Mouse (Mus musculus) spleen, embryonic (tissue): ENCODE data around the gene Scamp2.

Source experiments
- CTCF ChIA-PET: fragments of 350-600 bp; sonication (Branson Sonifier 250); formaldehyde crosslinking; loops from one replicate; lab custom pipeline; 2022; lab: Charles Lee

Gene Scamp2

DNA sequence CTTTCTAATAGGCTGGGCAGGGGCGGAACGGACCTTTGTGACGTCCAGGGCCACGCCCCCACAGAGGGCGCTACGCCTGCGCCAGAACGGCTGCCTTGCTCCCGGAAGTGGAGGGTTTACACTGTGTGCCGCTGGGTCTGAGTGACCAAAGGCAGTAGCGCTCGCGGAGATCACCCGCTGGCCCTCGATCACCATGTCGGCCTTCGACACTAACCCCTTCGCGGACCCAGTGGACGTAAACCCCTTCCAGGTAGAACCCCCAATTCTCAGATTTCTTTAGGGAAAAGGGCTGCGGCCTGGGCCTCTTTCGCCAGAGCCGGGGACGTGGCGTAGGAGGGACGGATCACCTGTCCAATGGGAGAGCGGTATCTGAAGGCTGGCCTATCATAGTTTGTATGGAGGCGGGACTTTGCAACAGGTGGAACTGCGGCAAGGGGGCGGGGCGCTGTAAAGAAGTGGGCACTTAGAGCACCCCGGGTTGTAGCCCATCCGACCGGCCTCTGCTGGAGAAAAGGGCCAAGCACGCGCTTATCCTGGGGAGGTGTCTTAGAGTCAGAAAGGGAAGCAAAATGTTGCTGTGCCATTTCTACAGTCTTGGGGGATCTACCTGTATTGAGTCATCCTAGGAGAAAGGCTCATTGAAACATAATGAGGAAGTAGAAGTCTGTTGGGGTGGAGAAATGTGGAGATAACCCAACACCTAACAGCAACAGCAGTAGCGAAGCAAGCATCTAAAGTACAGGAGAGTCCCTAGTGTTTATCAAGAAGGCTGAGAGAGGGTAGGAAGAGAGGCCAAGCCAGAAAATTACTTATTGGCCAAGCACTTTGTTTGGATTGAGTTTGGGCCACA, at the start of gene Scamp2:
Scamp2 (plus strand) TSS at position 83 of the 850 bp plus-strand sequence.
- CTCF ChIA-PET, result interaction anchor here (0.9 kb wide), 1 partner anchor 85 kb away, joined by 3 read pairs; no protein-coding TSS in a partner anchor

DNA sequence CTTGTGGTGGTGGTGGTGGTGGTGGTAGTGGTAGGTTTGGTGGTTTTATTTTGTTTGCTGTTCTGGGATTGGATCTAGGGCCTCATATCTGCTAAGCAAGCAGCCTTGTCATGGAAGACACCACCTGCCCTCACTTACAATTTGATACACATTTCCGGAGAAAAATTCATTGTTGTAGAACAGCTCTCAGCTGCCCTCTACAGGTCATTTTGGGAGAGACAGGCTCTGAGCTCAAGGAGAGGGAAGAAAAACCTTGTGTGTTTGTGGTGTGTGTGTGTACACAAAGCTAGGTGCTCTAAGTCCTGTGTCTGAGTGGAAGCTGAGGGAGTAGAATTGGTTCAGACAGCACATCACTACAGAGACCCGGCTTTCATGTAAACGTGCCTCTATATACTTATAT, 43.6 kb upstream of the Scamp2 start:
- CTCF ChIA-PET, result interaction anchor here (0.9 to 1.5 kb wide), 2 partner anchors 31 to 54 kb away, joined by 3 to 8 read pairs; no protein-coding TSS in a partner anchor

DNA sequence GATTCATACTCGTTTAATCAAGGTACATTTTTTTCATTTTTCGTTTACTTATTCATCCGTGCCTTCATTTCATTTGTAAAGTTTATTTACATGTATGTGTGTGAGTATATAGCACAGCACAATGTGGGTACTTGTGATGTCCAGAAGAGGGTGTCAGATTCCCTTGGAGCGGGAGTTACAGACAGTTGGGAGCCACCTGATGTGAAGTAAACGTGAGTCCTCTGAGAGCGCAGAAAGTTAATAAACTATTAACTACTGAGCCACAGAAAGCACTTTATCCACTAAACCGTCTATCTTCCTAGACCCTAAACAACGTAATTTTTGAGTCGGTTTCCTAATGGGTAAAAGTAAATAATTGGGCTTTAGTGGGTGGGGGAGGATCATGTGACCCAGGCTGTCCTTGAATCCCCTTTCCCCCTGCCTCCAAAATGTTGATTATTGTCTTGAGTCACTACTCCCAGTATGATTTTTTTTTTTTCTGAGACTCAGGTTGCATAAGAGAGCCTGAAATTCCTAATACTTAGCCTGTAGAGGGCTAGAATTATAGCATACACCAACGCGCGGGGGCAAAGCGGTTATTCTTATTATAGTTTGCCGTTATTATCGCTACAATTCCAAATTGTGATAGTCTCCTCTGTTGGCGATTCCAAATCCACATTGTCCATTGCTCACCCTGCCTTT, 40.2 kb upstream of the Scamp2 start:
- CTCF ChIA-PET, result no interaction called here

DNA sequence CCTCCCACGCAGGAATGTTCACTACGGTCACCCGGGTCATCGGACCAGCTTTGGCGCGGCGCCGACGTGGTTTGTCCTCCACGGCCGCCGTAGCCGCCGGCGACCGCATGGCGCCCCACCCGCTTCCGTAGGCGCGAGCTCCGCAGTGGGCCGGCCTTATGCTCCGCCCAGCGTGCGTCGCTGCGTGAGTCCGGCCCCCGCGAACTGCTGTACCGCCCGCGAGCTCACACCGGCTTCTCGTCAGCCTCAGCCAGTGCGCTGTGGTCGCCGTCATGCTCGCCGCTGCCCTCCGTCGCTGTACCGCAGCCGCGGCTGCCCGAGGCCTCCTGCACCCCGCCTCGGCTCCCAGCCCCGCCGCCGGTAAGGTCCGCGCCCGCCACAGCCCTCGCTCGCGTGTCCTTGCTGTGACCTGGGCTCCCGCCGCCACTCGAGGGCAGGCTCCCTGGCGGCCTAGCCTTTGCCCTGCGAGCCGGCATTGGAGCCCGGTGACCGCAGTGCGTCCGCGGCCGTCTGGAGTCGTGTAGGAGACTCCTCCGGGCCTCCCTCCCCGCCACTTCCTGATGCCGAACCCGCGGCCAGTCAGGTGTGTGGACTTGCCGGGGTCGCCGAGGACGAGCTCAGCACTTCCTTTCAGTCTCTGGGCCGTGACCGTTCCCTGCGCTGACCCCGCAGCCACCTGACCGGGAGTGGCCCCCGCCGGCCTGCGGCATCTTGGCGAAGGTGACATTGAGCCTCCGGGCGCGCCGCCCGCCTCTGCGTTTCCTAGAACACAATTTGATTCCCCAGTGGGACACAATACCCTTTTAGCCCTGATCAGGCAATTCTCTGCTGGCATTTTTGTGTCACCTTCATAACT, 39.5 kb upstream of the Scamp2 start, which contains the start of gene Cox5a:
Cox5a (plus strand) TSS at position 219 of the 856 bp plus-strand sequence.
- CTCF ChIA-PET, result interaction anchor here (0.5 to 0.9 kb wide), 2 partner anchors 23 to 223 kb away, joined by 3 to 5 read pairs; no protein-coding TSS in a partner anchor

DNA sequence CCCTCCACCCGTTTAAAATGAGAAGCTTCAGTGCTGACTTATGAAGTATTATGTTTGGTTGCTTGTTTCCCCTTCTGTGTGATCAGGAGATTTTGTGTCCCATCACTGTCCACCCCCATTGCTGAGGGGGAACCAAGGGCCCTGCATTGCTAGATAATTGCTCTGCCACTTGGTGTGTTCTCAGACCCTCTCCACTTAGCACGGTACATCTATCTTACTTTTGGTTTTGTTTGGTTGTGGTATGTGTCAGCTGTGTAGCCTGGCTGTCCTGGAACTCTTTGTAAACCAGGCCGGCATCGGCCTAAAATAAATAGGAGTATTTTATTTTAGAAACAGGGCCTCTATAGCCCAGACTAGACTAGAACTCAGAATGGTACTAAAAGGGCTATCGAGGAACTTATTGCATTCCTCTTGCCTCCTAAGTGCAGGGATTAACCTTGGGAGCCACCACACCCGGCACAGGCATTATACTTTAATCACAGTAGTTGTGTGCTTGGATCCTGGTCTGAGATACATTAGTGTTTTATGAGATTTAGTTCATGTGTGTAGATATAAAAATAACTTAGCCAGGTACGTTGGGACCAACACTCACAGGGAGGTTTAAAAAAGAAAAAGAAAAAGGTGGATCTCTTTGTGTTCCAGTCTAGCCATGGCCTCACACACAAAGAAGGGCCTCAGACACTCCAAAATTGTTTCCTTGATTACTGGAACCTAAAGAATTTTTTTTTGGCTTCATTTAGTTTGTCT, 38.5 kb upstream of the Scamp2 start:
- CTCF ChIA-PET, result interaction anchor here (0.6 to 0.9 kb wide), 2 partner anchors 222 to 363 kb away, joined by 3 read pairs; no protein-coding TSS in a partner anchor

DNA sequence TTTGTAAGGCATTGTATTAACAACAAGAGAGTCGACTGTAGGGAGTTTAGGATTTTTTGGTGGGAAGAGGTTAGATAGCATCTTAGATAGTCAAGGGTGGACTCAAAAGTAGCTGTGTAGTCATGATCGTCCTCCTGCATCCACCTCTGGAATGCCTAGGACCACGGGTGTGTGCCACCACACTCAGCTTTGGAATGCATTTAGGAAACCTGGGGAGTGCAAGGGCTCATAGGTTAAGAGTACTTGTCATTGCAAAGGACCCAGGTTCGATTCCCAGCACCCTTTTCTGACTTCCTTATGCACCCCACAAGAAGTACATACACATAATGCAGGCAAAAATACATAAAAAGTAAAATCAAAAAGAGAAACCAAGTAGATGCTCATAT, 37.9 kb upstream of the Scamp2 start:
- CTCF ChIA-PET, result no interaction called here

DNA sequence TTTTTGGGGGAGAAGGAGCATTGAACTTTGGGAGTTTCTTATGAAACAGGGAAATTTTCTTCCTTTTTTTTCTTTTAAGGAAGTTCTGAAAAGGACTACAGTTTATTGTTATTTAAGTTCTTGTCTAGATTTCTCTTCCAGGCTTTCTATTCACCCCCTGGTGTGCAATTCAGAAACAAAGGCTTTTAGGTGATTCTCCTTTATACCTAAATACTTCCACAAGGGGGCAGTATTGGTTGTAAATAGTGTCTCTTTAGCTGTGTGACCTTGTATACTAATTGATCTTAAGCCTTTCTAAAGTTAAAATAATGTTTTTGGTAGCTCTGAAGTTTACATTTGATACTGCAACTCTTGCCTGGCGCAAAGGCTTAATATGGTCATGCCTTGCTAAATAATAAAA, 37.0 kb upstream of the Scamp2 start:
- CTCF ChIA-PET, result interaction anchor here (0.6 to 1.1 kb wide), 2 partner anchors 13 to 131 kb away, joined by 4 read pairs; no protein-coding TSS in a partner anchor

DNA sequence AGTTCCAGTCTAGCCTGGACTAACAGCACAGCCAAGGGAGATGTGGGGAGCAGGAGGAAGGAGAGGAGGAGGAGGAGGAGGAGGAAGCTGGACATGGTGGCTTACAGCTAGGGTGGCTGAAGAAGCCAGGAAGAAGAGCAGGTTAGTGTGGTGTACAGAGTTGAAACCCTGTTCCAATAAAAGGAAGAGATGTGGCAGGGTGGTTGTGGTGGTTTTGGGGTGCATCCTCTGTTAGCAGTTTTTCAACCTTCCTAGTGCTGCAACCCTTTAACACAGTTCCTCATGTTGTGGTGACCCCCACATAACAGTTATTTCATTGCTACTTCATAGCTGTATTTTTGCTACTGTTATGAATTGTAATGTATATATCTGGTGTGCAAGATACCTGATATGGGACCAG, 36.3 kb upstream of the Scamp2 start:
- CTCF ChIA-PET, result interaction anchor here (0.6 to 1.1 kb wide), 3 partner anchors 12 to 131 kb away, joined by 3 to 4 read pairs (median 4); no protein-coding TSS in a partner anchor

DNA sequence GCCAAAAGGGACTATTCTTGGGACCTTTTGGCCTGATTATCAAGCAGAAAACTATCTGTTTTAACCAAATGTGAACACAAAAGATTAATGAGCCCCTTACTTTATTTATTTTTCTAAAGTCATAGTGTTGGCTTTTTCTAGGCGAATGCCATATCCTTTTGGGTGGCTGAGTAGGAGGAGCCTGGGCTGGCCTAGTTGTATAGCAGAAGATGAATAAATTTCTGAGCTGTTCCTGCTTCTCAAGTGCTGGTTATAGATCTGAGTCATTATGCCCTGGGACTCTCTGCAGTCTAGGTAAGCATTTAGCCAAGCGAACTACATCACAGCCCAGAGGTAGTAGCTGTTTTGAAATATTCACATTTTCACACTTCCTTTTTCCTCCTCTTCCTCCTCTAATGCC, 35.2 kb upstream of the Scamp2 start:
- CTCF ChIA-PET, result interaction anchor here (0.5 kb wide), 1 partner anchor 12 kb away, joined by 4 read pairs; no protein-coding TSS in a partner anchor

DNA sequence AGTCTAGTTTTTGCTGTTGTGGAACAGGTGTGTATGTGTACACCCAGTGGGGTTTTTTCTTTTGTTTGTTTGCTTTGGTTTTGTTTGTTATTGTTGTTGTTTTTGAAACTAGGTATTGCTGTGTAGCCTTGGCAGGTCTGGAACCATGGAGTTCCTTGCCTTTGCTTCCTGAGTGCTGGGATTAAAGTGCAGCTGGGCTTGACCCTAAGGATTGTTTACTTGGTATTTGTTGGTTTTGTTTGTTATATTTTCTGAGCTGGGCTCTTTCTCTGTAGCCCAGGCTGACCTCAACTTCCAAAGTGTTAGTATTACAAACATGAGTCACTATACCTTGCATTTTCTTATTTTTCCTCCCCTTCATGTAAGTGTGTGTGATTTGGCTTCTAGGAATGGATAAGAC, 34.3 kb upstream of the Scamp2 start:
- CTCF ChIA-PET, result no interaction called here

DNA sequence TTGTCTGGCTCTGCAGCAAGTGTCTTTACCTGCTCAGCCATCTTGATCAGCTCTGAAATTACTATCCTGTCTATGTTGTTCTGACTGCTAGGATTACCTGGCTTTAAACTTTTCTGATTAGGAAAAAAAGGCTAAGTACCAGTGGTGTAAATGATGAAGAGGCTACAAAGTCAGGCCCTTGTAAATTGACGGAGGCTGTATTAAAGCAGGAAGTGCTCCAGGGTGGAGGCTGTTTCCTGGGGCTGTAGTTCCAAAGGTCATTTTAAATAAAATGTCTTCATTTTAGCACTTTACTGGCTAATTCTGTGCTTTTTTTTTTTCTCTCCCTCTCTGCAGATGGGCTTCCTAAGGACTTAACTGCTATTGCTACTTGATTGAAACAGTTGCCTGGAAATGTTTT, 28.8 kb upstream of the Scamp2 start:
- CTCF ChIA-PET, result no interaction called here

DNA sequence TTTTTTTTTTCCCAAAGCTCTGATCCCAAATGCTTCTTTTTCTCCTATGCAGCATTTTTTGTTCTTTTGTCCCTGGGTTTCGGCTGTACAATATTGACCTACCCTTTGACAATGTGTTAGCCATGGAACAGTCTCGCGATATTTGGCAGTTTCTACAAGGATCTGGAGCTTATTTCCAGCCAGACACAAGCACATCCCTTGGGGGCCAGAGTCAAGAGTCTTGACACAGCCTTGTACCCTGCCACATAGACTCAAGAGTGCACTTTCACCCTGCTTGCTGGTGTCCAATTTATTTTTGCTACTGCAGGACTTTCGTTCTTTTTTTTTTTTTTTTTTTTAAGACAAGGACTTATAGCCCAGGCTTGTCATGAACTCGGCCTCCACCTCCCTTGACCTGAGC, 24.4 kb upstream of the Scamp2 start:
- CTCF ChIA-PET, result interaction anchor here (0.6 to 1.2 kb wide), 4 partner anchors 8 to 687 kb away, joined by 3 to 5 read pairs (median 4); no protein-coding TSS in a partner anchor

DNA sequence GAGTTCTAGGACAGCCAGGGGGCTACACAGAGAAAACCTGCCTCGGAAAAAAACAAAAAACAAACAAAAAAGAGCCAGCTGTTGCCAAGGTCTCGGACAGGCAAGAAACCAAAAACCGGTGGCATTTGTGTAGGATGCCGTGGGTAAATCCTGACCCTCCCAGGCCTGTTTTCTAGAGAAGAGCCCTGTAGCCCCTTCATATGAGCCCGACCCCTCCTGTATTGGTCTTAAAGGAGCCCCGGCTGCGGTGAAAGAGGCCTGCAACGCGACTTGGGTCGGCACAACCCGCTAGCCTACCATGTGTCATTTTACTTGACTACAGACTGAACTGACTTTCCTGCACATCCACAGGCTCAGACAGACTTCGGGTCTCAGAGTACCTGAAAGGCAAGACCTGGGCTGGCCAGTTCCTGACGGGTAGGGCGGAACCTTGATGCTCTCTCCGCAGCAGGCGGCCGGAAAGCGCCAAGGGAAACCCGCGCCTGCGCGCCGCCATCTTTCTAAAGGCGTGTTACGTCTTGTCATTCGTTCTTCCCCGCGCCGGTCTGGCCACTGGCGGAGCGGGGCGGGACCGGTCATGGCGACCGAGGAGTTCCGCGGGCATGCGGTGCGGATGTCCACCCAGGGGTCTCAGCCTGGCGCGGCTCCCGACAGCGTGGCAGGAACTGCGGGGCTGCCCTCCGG, 23.6 kb upstream of the Scamp2 start, which contains the start of gene Fam219b:
Fam219b (plus strand) TSS at position 485 of the 684 bp plus-strand sequence.
- CTCF ChIA-PET, result interaction anchor here (0.6 to 1.3 kb wide), 3 partner anchors 11 to 114 kb away, joined by 3 to 4 read pairs (median 4); no protein-coding TSS in a partner anchor

DNA sequence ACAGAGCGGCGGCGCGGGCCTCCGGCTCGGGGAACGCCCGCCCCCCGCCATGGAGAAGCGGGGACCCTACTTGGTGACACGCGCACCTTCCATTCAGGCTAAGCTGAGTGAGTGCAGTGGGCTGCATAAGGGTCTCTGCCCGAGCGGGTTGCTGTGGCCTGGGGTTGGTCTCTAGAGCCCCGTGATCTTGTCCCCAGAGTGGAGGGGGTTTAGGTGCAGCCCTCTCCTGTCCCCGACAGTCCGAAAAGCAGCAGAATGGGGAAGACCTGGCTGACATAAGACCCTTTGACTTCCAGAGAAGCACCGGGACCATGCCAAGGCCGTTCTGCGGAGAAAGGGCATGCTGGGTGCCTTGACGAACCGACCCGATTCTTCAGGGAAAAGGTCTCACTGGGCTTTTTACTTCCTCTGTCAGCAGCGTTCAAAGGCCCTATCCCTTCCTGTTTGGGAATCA, 23.0 kb upstream of the Scamp2 start:
- CTCF ChIA-PET, result interaction anchor here (0.6 to 1.3 kb wide), 2 partner anchors 12 to 114 kb away, joined by 3 to 4 read pairs; no protein-coding TSS in a partner anchor

DNA sequence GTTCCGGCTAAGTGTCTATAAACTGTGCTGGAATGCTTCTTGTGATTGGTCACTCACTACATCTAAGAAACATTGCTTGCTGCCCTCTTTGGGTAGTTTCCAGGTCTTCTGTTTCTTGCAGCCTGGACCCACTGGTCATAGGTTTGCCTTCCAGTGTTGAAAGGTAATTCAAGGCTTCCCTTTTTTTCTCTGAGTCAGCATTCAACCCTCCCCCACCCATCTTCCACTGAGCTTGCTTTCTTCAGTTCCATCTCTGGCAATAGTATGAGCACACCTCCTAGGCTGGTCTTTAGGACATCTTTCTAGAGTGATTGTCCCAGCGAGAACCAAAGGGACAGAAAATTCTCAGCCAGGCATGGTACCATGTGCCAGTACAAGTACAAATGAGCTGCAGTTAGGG, 21.2 kb upstream of the Scamp2 start:
- CTCF ChIA-PET, result no interaction called here

DNA sequence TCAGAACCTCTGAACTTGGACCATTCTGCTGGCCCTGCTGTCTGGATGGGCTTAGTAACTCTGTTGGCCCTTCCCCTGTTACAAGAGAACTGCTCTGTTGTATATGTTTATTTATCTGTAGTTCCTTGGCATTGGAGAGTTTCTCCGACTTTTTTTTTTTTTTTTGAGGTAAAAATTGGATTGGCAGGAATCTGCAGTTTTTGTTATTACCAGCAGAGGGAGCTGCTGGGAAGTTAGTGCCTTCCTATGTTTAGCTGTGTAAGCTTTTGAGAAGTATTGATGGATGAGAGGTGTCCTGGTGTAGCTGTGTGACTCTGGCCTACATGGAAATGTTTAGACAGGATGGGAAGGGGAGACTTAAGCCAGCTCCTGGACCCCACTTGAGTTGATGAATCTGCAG, 19.4 kb upstream of the Scamp2 start:
- CTCF ChIA-PET, result interaction anchor here (0.6 to 1.1 kb wide), 6 partner anchors 22 to 124 kb away, joined by 3 to 10 read pairs (median 4); partner anchors contain the start of gene Csk

DNA sequence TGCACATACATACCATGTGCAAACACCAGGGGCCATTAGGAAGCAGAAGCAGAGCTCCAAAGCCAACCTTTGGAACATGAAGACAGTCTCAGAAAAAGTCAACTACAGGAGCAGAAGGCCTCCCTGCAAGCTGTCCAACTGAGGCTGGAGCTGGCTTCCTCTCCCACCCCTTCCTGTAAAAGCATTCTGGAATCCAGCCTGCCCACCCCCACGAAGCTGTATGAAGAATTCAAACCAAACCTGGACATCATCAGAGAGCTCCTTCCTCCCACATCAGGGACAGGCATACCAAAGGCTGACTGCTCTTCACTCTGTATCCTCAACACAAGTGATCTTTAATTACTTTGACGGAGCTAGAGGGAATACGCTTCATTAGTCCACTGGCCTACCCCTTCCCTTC, 16.8 kb upstream of the Scamp2 start:
- CTCF ChIA-PET, result interaction anchor here (0.6 to 0.8 kb wide), 2 partner anchors 8 to 33 kb away, joined by 3 to 8 read pairs; no protein-coding TSS in a partner anchor

DNA sequence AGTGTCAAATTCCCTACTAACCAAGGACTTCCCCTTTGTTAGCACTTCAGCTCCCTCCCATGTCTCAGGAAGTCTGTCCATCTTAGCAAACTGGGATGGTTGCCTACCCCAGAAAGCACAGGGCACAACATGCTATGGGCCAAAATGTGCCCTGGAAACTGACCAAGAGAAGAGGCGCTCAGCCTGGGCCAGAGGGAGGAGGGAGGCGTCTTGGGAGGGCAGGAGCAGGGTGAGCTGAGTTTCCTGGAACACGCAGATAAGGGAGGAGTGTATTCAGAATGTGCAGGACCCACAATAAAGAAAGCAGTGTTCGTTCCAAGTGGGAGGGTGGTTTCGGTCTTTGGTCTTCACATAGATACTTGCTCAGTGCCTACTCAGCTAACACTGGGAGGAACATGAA, 13.5 kb upstream of the Scamp2 start:
- CTCF ChIA-PET, result no interaction called here

DNA sequence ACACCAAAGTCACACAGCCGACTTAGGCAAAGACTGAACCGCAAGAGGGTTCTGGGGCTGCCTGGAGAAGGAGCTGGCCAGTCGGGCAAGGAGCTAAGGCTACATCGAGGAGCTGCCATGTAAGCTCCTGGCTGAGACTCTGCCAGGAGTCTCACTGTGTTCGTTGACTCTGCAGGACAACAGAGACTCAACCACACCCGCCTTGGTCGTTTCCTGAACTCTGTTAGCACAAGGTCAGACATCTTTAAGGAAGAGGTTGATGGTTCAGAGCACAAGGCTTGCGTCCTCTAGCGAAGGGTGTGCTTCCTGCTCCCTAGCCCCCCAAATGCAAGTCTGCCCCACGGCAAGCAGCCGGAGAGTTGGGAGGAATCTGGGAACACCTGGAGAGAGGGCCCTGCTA, 12.9 kb upstream of the Scamp2 start:
- CTCF ChIA-PET, result no interaction called here
